In the genomic region with DNA sequence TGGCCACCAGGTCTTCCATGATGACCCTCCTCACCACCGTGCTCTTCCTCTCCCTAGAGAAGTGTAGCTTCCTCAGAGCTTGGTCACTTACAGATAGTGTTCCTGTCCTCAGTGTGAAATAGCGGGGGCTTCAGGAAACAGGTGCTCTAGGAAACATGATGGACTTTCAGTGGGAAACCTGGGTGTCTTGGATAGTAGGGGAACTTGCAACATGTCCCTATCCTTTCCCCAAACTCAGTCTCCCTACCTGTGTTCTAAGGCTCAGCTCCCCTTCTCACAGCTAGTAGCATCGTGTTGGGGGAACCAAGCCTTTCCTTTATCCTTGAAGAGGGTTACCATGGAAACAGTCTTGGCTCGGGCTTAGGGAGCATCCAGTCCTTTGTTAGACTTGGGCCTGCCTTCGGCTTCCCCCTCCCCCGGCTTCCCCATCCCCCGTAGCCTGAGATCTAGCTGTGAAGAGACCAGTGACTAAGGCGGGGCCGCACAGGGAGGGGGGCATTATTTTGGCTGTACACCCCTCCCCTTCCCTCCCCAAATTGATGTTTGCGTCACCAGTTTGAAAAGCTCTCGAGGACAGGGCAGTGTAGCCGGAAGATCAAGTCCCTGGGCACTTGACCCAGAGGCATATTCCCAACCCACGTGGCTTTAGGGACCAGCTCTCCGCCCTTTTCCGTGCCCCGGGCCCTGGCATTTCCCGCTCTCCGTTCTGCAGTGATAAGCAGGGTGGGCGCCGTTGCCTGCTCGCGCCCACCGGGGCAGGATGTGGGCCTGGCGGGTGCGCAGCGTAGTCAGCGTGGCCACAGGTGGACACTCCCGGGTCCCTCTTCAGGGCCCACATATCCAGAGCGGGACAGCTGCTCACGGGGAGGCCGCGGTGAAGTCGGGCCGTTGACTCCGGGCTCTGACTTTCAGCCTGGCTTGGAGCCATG, we compare ENCODE assay signal across 7 mouse cellular contexts.
DNase-seq lines count a peak whose midpoint lies in the region; ATAC-seq and TF ChIP-seq lines count a peak whose summit lies in the region.

No protein-coding gene starts in this region.

- no peaks in the 10 kb centered on the region for H3K36me3 ChIP-seq in hindbrain, embryonic 11.5 days (ENCODE audit: control insufficient read depth, insufficient read depth, low read length)

- peak overlapping the region; percentile 30 for H3K4me3 ChIP-seq in left cerebral cortex, adult 2 months
- peak overlapping the region; percentile 26 for H3K4me3 ChIP-seq in hindbrain, embryonic 11.5 days (ENCODE audit: low read depth, low read length)

- peaks cover 31% of the 10 kb centered on the region for H3K27me3 ChIP-seq in hindbrain, embryonic 11.5 days (ENCODE audit: control insufficient read depth, insufficient read depth, low read length)

- peak; percentile 63 for ATAC-seq in hindbrain, embryonic 11.5 days (ENCODE audit: low FRiP score)

- H3K9ac ChIP-seq in hindbrain, embryonic 11.5 days (ENCODE audit: low read depth, low read length) = peak overlapping the region; percentile 51

- H3K4me2 ChIP-seq in hindbrain, embryonic 11.5 days (replicated peaks; ENCODE audit: low read depth, low read length) = peak overlapping the region; percentile 70

- 5% methylated on average over 34 of the region's 35 CpGs for WGBS in hindbrain, embryonic 11.5 days

- no peak for TF ChIP-seq CTCF in left cerebral cortex, adult 2 months (IDR thresholded peaks at IDR 0.05)

- no peaks in the 10 kb centered on the region for H3K9me3 ChIP-seq in hindbrain, embryonic 11.5 days (ENCODE audit: control insufficient read depth, low read length)

- H3K27ac ChIP-seq in left cerebral cortex, adult 2 months = no peak overlapping the region
- peak overlapping the region; percentile 49; the same call in 1 of the 2 replicates for H3K27ac ChIP-seq in hindbrain, embryonic 11.5 days (ENCODE audit: low read depth, low read length)

- peaks cover 10% of the 10 kb centered on the region for H3K4me1 ChIP-seq in hindbrain, embryonic 11.5 days (replicated peaks; ENCODE audit: control insufficient read depth, insufficient read depth, low read length)

- DNase-seq in left cerebral cortex, adult 2 months (ENCODE audit: extremely low spot score in 1 of 2, low spot score in 2 of 2) = no peak
- DNase-seq in left cerebral cortex, adult 11 months (ENCODE audit: low spot score) = no peak
- peak; percentile 65 for DNase-seq in embryo, embryonic 9.5 days (ENCODE audit: extremely low spot score)
- DNase-seq in hindbrain, embryonic 11.5 days (ENCODE audit: low spot score) = peak; percentile 64
- peak; percentile 57 for DNase-seq in mesoderm, embryonic 11.5 days (ENCODE audit: low read depth, low spot score)
- no peak for DNase-seq in thymus, postnatal 0 days (ENCODE audit: low spot score)
- no peak for DNase-seq in thymus, postnatal 14 days

- intact Hi-C loops in left cerebral cortex, adult 2 months (cut with DNase I) = loop anchor here (5.0 to 10.0 kb wide), 4 partner anchors 63 to 462 kb away; no protein-coding TSS in a partner anchor

Comparison
In these comparisons a context has a peak if more than half of its experiments do, and no peak if none do; other contexts are left out.
1. DNase-seq: peak in embryo, embryonic 9.5 days (single experiment), hindbrain, embryonic 11.5 days (single experiment) and mesoderm, embryonic 11.5 days (single experiment); none in left cerebral cortex, adult 2 months (0 of 2), left cerebral cortex, adult 11 months (single experiment), thymus, postnatal 0 days (single experiment) and thymus, postnatal 14 days (single experiment).